Comparison of ENCODE assay signal across 8 mouse cellular contexts in genomic region chr11:75453991-75454930, GRCm38 (mm10). TPM values are rescaled to one million over a fixed set of nuclear protein-coding genes. Genes with fewer than 3 reads are reported as not detected.
DNase-seq lines count a peak whose midpoint lies in the region; ATAC-seq and TF ChIP-seq lines count a peak whose summit lies in the region.

Gene Wdr81, minus strand, starts transcription at chr11:75454717.

- peak within 1 kb of the TSS; percentile 99 for H3K4me2 ChIP-seq in embryonic facial prominence, embryonic 15.5 days (replicated peaks)
- H3K4me2 ChIP-seq in limb, embryonic 13.5 days (replicated peaks) = peak within 1 kb of the TSS; percentile 100
- H3K4me2 ChIP-seq in midbrain, embryonic 15.5 days = peak within 1 kb of the TSS; percentile 97

- peak within 1 kb of the TSS; percentile 61 for H3K9ac ChIP-seq in embryonic facial prominence, embryonic 15.5 days
- peak within 1 kb of the TSS; percentile 77 for H3K9ac ChIP-seq in limb, embryonic 13.5 days
- H3K9ac ChIP-seq in midbrain, embryonic 15.5 days = peak within 1 kb of the TSS; percentile 70

- H3K4me1 ChIP-seq in bone marrow macrophage, adult 2 months (ENCODE audit: control insufficient read depth, insufficient read depth, low read length) = peaks cover 65% of the 10 kb centered on the region
- H3K4me1 ChIP-seq in embryonic facial prominence, embryonic 15.5 days = peaks cover 29% of the 10 kb centered on the region
- H3K4me1 ChIP-seq in limb, embryonic 13.5 days = peaks cover 18% of the 10 kb centered on the region
- H3K4me1 ChIP-seq in midbrain, embryonic 15.5 days = peaks cover 17% of the 10 kb centered on the region
- peaks cover 39% of the 10 kb centered on the region for H3K4me1 ChIP-seq in spleen, adult 2 months (ENCODE audit: control insufficient read depth, insufficient read depth, insufficient read length)

- H3K4me3 ChIP-seq in bone marrow macrophage, adult 2 months (ENCODE audit: insufficient read depth, low read length) = peak within 1 kb of the TSS; percentile 93
- H3K4me3 ChIP-seq in embryonic facial prominence, embryonic 15.5 days (replicated peaks) = peak within 1 kb of the TSS; percentile 65
- H3K4me3 ChIP-seq in limb, embryonic 13.5 days = peak within 1 kb of the TSS; percentile 70
- peak within 1 kb of the TSS; percentile 69 for H3K4me3 ChIP-seq in midbrain, embryonic 15.5 days
- H3K4me3 ChIP-seq in spleen, adult 2 months (ENCODE audit: extremely low read depth, insufficient read depth, insufficient read length) = peak within 1 kb of the TSS; percentile 71

- H3K36me3 ChIP-seq in embryonic facial prominence, embryonic 15.5 days = peaks cover 7% of the 10 kb centered on the region
- H3K36me3 ChIP-seq in limb, embryonic 13.5 days = peaks cover 16% of the 10 kb centered on the region
- peaks cover under 1% of the 10 kb centered on the region; the same call in 1 of the 2 replicates for H3K36me3 ChIP-seq in midbrain, embryonic 15.5 days (replicated peaks)
- H3K36me3 ChIP-seq in spleen, adult 2 months (ENCODE audit: control insufficient read depth, insufficient read depth, low read length) = peaks cover 9% of the 10 kb centered on the region

- no peaks in the 10 kb centered on the region for H3K9me3 ChIP-seq in embryonic facial prominence, embryonic 15.5 days (replicated peaks)
- no peaks in the 10 kb centered on the region for H3K9me3 ChIP-seq in limb, embryonic 13.5 days
- H3K9me3 ChIP-seq in midbrain, embryonic 15.5 days = no peaks in the 10 kb centered on the region

- H3K27ac ChIP-seq in bone marrow macrophage, adult 2 months (ENCODE audit: insufficient read depth, low read depth, low read length) = peak within 1 kb of the TSS; percentile 90
- H3K27ac ChIP-seq in embryonic facial prominence, embryonic 15.5 days (replicated peaks) = peak within 1 kb of the TSS; percentile 78
- peak within 1 kb of the TSS; percentile 48; the same call in 1 of the 2 replicates for H3K27ac ChIP-seq in limb, embryonic 13.5 days
- H3K27ac ChIP-seq in midbrain, embryonic 15.5 days = peak within 1 kb of the TSS; percentile 66
- H3K27ac ChIP-seq in spleen, adult 2 months (ENCODE audit: insufficient read depth, low read length) = peak within 1 kb of the TSS; percentile 93

- 2% methylated on average over 56 of the region's 56 CpGs for WGBS in embryonic facial prominence, embryonic 15.5 days
- WGBS in limb, embryonic 13.5 days = 2% methylated on average over 56 of the region's 56 CpGs
- 2% methylated on average over 56 of the region's 56 CpGs for WGBS in midbrain, embryonic 15.5 days
- WGBS in spleen, adult 2 months = 4% methylated on average over 56 of the region's 56 CpGs

- ATAC-seq in embryonic facial prominence, embryonic 15.5 days (ENCODE audit: insufficient number of reproducible peaks, low FRiP score, low TSS enrichment, low read depth) = peak; percentile 93
- peak; percentile 94 for ATAC-seq in limb, embryonic 13.5 days (ENCODE audit: low FRiP score, low read depth)
- peak; percentile 95 for ATAC-seq in midbrain, embryonic 15.5 days (replicated peaks)

- DNase-seq in B cell, adult 2 months = peak; percentile 88 to 90
- DNase-seq in heart, adult 8-10 months (ENCODE audit: low spot score) = peak; percentile 92
- peak; percentile 87 to 91 for DNase-seq in kidney, adult 8-10 months
- peak; percentile 89 to 91 for DNase-seq in spleen, adult 2 months (ENCODE audit: low read depth in 1 of 2, low spot score in 2 of 2)

- TF ChIP-seq CTCF in bone marrow macrophage, adult 2 months (IDR thresholded peaks at IDR 0.05; ENCODE audit: low read depth, low read length) = peak; percentile 29
- TF ChIP-seq CTCF in spleen, adult 2 months (IDR thresholded peaks at IDR 0.05; ENCODE audit: extremely low read depth, insufficient read depth, insufficient read length, insufficient replicate concordance) = peak; percentile 56; the same call in 1 of the 2 replicates

- TF ChIP-seq POLR2A in bone marrow macrophage, adult 2 months (IDR thresholded peaks at IDR 0.05; ENCODE audit: borderline replicate concordance, low read depth, low read length) = 0 out of 2 replicates have a peak, but pooled peaks have one; percentile 41
- TF ChIP-seq POLR2A in spleen, adult 2 months (IDR thresholded peaks at IDR 0.05; ENCODE audit: low read depth, low read length) = peak; percentile 38; the same call in 1 of the 2 replicates

- no peaks in the 10 kb centered on the region for H3K27me3 ChIP-seq in embryonic facial prominence, embryonic 15.5 days
- H3K27me3 ChIP-seq in limb, embryonic 13.5 days = 0 out of 2 replicates have a peak, but pooled peaks cover 3% of the 10 kb centered on the region
- no peaks in the 10 kb centered on the region for H3K27me3 ChIP-seq in midbrain, embryonic 15.5 days (replicated peaks)
- H3K27me3 ChIP-seq in spleen, adult 2 months (ENCODE audit: control insufficient read depth, insufficient read depth, low read length) = no peaks in the 10 kb centered on the region

RNA-seq across cellular contexts. Expression of gene Wdr81, which starts in this region (rescaled TPM):
- 41.1 and 46.6 TPM in 2 replicates for polyA plus RNA-seq in bone marrow macrophage, adult 2 months (2012; ENCODE audit: insufficient read depth, insufficient read length, missing spikeins)
- polyA plus RNA-seq in embryonic facial prominence, embryonic 15.5 days (2015; fragmentation: Nextera tagmentation; extraction: Ambion mirVana) = 6.3 and 7.4 TPM in 2 replicates
- total RNA-seq in heart, adult 8-10 months (2022) = 10 to 100 TPM in 1 of 4 experiments, 1 to 10 TPM in 3; 7.9 to 10.1 (median 8.8) TPM
- polyA plus RNA-seq in limb, embryonic 13.5 days (2015; fragmentation: Nextera tagmentation; extraction: Ambion mirVana) = 5.8 and 5.9 TPM in 2 replicates
- polyA plus RNA-seq in midbrain, embryonic 15.5 days (2015; fragmentation: Nextera tagmentation; extraction: Ambion mirVana) = 8.4 and 8.7 TPM in 2 replicates
- 34.4 and 46.3 TPM in 2 replicates for polyA plus RNA-seq in spleen, adult 2 months (2012; rRNA removed)

Comparison
In these comparisons a context has a peak if more than half of its experiments do, and no peak if none do; other contexts are left out.
1. Peak in every context shown above with its lines: DNase-seq, ATAC-seq, H3K4me3 ChIP-seq and H3K27ac ChIP-seq.